Mouse (Mus musculus) stomach, embryonic 16.5 days (tissue): ENCODE results near the gene Hoxd13. TPM values are rescaled to one million over a fixed set of nuclear protein-coding genes. Genes with fewer than 3 reads are reported as not detected.

ENCODE experiments used
- ATAC-seq: fragments of 200-750 bp; cut with Nextera tagmentation; 2 replicates; pipeline ENCODE4 v1.8.0; 2017; ENCODE audit warnings: moderate number of reproducible peaks, moderate TSS enrichment; ENCODE audit not compliant: insufficient read depth, low FRiP score
- H3K27ac ChIP-seq: fragments of 300-500 bp; sonication (generic); 2 replicates; pipeline ENCODE4 v1.5.1; 2014; ENCODE audit warnings: low read length
- H3K27me3 ChIP-seq: fragments of 300-500 bp; sonication (generic); 2 replicates; pipeline ENCODE4 v1.6.1; 2014; ENCODE audit warnings: low read length, control low read depth, mixed read lengths; ENCODE audit not compliant: control insufficient read depth, insufficient read depth
- H3K36me3 ChIP-seq: fragments of 300-500 bp; sonication (generic); 2 replicates; pipeline ENCODE4 v1.6.1; 2014; ENCODE audit warnings: low read length; ENCODE audit not compliant: control insufficient read depth, insufficient read depth
- H3K4me1 ChIP-seq: fragments of 300-500 bp; sonication (generic); 2 replicates; pipeline ENCODE4 v1.6.1; 2014; ENCODE audit warnings: low read length, control low read depth, mixed read lengths; ENCODE audit not compliant: control insufficient read depth, insufficient read depth
- H3K4me2 ChIP-seq: fragments of 300-500 bp; sonication (generic); 2 replicates; pipeline ENCODE4 v1.6.1; 2014; ENCODE audit warnings: low read depth, low read length, mixed read lengths
- H3K4me3 ChIP-seq: fragments of 300-500 bp; sonication (generic); replicated peaks from 2 replicates; pipeline ENCODE4 v1.5.1; 2014; ENCODE audit warnings: mild to moderate bottlenecking, low read length
- H3K9ac ChIP-seq: fragments of 300-500 bp; sonication (generic); 2 replicates; pipeline ENCODE4 v1.6.1; 2014; ENCODE audit warnings: low read length
- H3K9me3 ChIP-seq: fragments of 300-500 bp; sonication (generic); replicated peaks from 2 replicates; pipeline ENCODE4 v1.6.1; 2016; ENCODE audit warnings: low read length, control low read depth; ENCODE audit not compliant: control insufficient read depth
- WGBS: fragments of 180-500 bp; shearing (Covaris S2); extraction: QIAGEN DNeasy Blood & Tissue Kit; methylation state at CpG from one replicate; pipeline ENCODE4 v1.1.7; 2014; 5-methylcytosine and 5-hydroxymethylcytosine counted together
- polyA plus RNA-seq: library from polyadenylated mRNA; unstranded; fragments of >200 nt; fragmentation: Nextera tagmentation; extraction: Ambion mirVana; gene quantifications from 2 replicates; pipeline ENCODE4 v1.2.1, GENCODE M21; 2015

Hoxd13 gene
- polyA plus RNA-seq, 1 experiment from 2014 or later, result not detected

DNA sequence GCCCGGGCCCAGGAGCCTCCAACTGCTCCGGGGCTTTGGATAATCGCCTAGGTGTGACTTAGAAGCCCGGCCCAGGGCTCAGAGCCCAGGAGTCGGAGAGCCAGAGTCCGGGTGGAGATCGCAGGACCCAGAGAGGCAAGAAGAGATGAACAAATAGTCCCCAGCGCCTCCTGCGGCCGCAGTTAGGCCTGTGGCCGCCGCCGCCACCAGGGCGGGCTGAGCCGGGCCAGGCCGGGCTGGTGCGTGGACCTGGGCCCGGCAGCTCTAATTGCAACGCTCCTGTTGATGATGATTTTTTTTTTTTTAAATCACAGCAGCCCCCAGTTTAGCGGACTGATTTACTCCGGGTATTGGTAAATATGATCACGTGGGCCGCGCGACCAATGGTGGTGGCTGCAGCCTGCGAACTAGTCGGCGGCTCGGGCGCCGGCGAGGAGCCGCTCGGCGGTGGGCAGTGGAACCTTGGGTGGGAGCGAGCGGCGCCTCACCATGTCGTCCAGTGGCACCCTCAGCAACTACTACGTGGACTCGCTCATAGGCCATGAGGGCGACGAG is 29.5 kb downstream of the Hoxd13 start, which contains the start of gene Hoxd9:
Gene Hoxd9, plus strand, starts transcription at position 161 of the 555 bp plus-strand sequence.
- Histone ChIP-seq H3K27ac (no peak within 1 kb of the TSS), H3K9ac (no peak within 1 kb of the TSS), H3K36me3 (no peaks in the 10 kb centered on the region), H3K4me3 (peak within 1 kb of the TSS; percentile 39), H3K4me2 (peak within 1 kb of the TSS; percentile 50), H3K27me3 (peaks cover 96% of the 10 kb centered on the region), H3K9me3 (no peaks in the 10 kb centered on the region), H3K4me1 (peaks cover 6% of the 10 kb centered on the region)
- under 1% methylated on average over 43 of the region's 43 CpGs for WGBS
- no peak for ATAC-seq

DNA sequence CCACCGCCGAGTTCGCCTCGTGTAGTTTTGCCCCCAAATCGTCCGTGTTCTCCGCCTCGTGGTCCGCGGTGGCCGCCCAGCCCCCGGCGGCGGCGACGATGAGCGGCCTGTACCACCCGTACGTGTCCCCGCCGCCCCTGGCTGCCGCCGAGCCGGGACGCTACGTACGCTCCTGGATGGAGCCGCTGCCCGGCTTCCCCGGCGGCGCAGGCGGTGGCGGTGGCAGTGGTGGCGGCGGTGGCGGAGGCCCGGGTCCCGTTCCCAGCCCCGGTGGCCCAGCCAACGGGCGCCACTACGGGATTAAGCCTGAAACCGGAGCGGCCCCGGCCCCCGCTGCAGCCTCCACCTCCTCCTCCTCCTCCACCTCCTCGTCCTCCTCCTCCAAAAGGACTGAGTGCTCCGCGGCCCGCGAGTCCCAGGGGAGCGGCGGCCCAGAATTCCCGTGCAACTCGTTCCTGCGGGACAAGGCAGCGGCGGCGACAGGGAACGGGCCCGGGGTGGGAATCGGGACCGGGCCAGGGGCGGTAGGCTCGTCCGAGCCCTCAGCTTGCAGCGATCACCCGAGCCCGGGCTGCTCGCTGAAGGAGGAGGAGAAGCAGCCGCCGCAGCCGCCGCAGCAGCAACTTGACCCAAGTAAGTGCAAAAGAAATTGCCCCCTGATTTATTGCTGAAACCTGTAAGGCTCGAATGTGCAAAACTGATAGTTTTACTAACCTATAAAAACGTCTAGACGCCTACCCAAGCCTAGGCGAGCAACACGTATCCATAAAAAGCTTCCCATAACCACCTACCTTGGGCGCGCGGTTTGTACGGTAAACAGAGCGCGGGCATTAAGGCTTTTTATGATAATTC is 30.3 kb downstream of the Hoxd13 start:
- Histone ChIP-seq H3K4me1 (peaks cover 6% of the 10 kb centered on the region), H3K4me3 (peak overlapping the region; percentile 39), H3K36me3 (no peaks in the 10 kb centered on the region), H3K27me3 (peaks cover 96% of the 10 kb centered on the region), H3K9me3 (no peaks in the 10 kb centered on the region), H3K9ac (no peak overlapping the region), H3K4me2 (peak overlapping the region; percentile 50), H3K27ac (no peak overlapping the region)
- WGBS, result under 1% methylated on average over 81 of the region's 86 CpGs
- ATAC-seq, result no peak

DNA sequence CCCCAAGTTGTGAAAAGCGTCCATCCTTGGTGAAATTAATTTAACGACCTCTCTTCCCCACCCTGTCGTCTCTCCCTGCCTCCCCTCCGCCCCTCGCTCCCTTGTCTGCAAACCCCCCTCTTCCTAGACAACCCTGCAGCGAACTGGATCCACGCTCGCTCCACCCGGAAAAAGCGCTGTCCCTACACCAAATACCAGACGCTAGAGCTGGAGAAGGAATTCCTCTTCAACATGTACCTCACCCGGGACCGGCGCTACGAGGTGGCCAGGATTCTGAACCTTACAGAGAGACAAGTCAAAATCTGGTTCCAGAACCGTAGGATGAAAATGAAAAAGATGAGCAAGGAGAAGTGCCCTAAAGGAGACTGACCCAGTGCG is 30.9 kb downstream of the Hoxd13 start:
- no peak overlapping the region for H3K4me3 ChIP-seq
- no peak overlapping the region for H3K27ac ChIP-seq
- WGBS, result 2% methylated on average over 17 of the region's 17 CpGs
- ATAC-seq, result no peak
- no peak overlapping the region for H3K9ac ChIP-seq
- H3K9me3 ChIP-seq, result no peaks in the 10 kb centered on the region
- peaks cover 6% of the 10 kb centered on the region for H3K4me1 ChIP-seq
- H3K36me3 ChIP-seq, result no peaks in the 10 kb centered on the region
- no peak overlapping the region for H3K4me2 ChIP-seq
- H3K27me3 ChIP-seq, result peaks cover 94% of the 10 kb centered on the region

DNA sequence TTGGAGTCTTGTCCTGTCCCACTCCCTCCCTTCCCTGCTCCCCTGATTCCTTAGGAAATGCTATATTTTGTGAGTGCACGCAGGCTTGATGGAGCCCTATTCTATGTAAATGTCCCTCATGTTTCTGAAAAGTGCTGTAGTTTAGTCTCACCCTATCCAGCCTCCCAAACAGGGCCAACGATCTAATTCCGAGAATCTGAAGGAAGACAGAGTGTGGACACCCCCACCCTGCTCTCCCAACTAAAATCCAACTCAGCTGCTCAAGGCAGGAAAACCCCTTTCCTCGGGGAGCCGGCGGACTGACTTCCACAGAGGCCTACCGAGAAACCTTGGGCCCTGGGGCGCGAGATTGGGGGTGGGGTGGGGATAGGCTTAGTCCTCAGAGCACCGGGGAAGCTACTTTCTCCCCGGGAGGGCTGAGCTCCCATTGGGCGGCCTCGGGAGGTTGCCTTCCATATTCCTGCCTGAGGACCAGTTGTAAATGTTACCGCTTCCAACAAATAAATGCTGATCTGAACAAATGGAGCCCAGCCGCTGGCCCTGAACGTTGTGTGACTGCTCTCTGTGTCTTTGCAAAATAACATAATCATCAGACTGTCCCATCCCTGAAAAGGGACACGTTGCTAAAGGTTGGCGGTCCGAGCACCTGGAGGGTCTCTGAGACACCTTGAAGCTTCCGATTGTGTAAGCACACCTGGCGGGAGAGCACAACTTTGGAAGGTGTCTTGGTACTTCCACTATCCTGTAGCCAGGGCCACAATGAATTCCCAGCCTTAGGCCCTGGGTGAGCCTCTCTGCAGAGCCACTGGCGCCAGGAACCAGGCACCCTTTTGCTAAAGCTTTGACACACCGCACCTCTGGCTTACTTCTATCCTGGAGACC is 31.8 kb downstream of the Hoxd13 start:
- H3K9me3 ChIP-seq, result no peaks in the 10 kb centered on the region
- H3K27ac ChIP-seq, result no peak overlapping the region
- no peak overlapping the region for H3K9ac ChIP-seq
- H3K4me3 ChIP-seq, result no peak overlapping the region
- WGBS, result 10% methylated on average over 23 of the region's 23 CpGs
- no peaks in the 10 kb centered on the region for H3K36me3 ChIP-seq
- peaks cover 94% of the 10 kb centered on the region for H3K27me3 ChIP-seq
- no peak overlapping the region for H3K4me2 ChIP-seq
- peaks cover 6% of the 10 kb centered on the region for H3K4me1 ChIP-seq
- ATAC-seq, result no peak

DNA sequence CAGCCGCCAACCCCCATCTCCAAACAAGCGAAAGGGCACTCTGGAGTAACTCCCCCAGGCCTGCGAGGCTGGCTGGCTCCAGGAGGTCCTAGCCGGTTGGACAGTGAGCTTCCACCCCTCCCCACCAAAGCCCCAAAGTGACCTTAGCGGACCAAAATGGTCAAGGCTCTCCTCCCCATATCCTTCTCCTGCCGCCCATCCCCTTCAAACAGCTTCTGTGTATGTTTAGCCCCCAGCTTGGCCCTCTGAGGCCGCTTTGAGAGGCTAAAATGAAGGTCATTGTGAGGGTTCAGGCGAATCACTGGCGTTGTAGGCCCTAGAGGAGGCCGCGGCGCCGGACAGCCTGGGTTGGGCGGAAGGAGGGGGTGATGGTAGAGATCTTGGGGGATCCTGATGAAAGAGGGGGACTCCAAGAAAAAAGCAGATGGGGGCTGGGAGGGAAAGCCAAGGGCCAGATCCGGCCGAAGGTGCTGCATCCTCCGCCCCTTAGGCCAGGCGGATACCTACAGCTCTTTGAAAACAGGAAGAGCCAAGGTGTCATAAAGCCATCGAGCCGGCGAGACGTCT is 32.5 kb downstream of the Hoxd13 start:
- peaks cover 94% of the 10 kb centered on the region for H3K27me3 ChIP-seq
- no peak for ATAC-seq
- H3K4me3 ChIP-seq, result no peak overlapping the region
- WGBS, result 9% methylated on average over 22 of the region's 22 CpGs
- H3K9me3 ChIP-seq, result no peaks in the 10 kb centered on the region
- no peak overlapping the region for H3K27ac ChIP-seq
- no peak overlapping the region for H3K4me2 ChIP-seq
- H3K36me3 ChIP-seq, result no peaks in the 10 kb centered on the region
- peaks cover 8% of the 10 kb centered on the region for H3K4me1 ChIP-seq
- no peak overlapping the region for H3K9ac ChIP-seq

DNA sequence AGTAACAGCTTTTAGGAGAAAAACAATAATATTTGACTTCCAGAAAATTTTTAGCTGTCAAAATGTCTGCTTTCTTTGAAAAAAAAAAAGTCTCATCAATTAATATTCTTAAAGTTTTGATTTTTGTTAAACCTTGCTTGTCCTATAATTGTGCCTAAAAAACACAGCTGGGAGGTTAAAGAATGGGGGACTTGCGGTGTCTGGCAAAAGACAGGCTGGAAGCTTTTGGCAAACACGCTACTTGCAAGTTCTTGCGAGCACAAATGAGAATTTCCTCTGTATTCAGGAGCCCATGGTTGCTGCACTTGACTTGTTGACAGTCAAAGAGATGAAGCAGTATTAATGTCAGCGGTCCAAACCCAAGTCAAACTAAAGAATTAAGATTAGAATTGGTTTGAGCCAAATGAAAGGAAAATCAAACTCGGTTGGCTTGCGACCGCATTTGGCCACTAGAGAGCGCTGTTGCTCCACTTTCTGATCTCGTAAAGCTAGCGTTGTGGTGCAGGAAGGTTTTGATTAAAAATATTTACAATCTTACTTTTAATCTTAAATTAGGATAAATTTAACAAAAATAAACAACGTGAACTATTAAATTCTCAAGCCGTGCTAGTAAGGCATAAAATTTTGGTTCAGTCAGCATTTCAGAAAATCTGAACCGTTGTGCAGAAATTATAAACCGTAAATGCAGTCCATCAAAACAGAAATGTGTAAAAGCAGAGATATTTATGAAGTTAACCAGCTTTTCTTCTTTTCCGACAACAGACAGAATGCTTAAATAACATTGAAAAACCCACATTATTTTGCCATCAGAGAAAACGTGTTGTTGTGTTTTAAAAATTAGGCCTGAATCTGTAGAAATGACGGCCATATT is 34.1 kb downstream of the Hoxd13 start:
- Histone ChIP-seq H3K36me3 (no peaks in the 10 kb centered on the region), H3K9ac (no peak overlapping the region), H3K9me3 (no peaks in the 10 kb centered on the region), H3K4me2 (no peak overlapping the region), H3K27ac (no peak overlapping the region), H3K27me3 (peaks cover 90% of the 10 kb centered on the region), H3K4me1 (peaks cover 9% of the 10 kb centered on the region), H3K4me3 (no peak overlapping the region)
- ATAC-seq, result no peak
- WGBS, result 13% methylated on average over 17 of the region's 17 CpGs

DNA sequence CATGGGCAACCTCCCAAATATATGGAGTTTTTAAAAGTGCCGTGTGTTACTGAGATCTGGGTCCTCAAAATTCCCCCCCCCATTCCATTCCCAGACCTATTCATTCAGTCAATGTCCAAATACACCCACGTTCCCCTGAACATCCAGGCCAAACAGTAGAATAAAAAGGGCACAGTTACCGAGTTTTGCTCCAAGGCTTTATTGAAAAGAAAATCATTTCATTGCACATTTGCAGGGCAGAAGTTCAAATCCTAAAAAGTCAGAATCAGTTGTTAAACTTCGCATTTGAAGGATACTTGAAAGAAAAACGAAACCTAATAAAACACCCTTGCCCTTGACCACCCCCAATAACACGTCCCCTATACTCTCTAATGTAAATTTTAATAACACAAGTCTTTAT is 34.7 kb downstream of the Hoxd13 start:
- Histone ChIP-seq H3K27ac (no peak overlapping the region), H3K27me3 (peaks cover 90% of the 10 kb centered on the region), H3K9me3 (no peaks in the 10 kb centered on the region), H3K36me3 (no peaks in the 10 kb centered on the region), H3K9ac (no peak overlapping the region), H3K4me1 (peaks cover 7% of the 10 kb centered on the region), H3K4me3 (no peak overlapping the region), H3K4me2 (no peak overlapping the region)
- 30% methylated on average over 6 of the region's 6 CpGs for WGBS
- no peak for ATAC-seq

DNA sequence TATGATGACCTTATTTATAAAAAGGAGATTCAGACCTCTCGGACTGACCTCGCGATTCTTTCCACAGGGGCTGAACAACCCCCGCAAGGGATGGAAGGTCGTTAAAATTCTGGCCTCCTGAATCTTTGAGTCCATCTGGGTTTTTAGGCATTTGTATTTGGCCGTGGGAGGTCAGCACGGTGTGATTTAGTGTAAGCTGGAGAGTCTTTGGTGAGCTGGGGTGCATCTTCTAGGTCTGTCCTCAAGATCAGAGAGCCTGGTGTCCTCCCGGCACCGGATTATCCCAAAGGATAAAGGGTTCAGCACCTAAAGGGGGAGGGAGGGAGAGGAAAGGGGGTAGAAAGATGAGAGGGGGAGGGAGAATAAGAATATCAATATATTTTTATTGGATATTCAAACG is 35.2 kb downstream of the Hoxd13 start:
- Histone ChIP-seq H3K27me3 (peaks cover 90% of the 10 kb centered on the region), H3K9me3 (no peaks in the 10 kb centered on the region), H3K9ac (no peak overlapping the region), H3K27ac (no peak overlapping the region), H3K4me3 (no peak overlapping the region), H3K4me2 (no peak overlapping the region), H3K36me3 (no peaks in the 10 kb centered on the region), H3K4me1 (0 out of 2 replicates have a peak, but pooled peaks cover 3% of the 10 kb centered on the region)
- ATAC-seq, result no peak
- WGBS, result 13% methylated on average over 10 of the region's 10 CpGs
